Mouse (Mus musculus) embryo, embryonic 10 days (tissue): ENCODE measurements around the gene Itpkb.

ENCODE experiments used
- DNase-seq: peaks from one replicate; pipeline ENCODE4 v3.0.0-alpha.2; 2015; ENCODE audit warnings: low spot score

Itpkb gene

DNA sequence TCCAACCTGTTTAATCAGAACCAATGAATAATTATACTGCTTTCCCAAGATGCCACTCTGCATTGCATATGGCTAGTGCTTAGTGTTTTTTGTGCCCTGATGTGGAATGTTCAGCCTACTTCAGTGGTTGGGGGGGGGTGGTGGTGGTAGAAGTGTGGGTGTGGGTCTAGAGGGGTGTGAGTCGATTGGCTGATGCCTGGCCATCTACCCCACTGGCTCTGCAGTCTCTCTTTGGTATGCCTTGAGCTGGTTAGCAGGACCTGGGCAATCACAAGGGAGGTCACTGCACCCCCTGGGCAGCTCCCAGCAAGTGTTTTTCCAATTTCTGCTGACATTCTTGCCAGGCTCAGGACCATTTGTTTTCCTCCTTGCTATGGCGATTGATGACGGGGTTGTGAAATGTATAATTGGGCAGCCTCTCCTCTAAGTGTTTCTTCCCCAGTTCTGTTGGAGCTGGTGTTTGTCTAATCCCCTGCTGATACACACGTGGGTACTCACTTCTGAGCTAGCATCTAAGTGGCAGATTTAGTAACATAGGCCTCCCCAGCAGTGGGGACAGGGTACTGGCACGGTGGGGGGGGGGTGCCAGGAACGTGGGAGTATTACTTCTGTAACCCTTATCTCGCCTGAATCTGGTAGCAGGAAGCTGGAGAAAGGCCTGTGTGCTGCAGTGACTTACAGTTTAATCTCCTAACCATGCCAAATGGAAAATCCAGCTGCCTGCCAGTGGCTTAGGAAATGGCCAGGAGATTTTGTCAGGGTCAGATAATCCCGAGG is 13.3 kb downstream of the Itpkb start:
- DNase-seq = no peak

DNA sequence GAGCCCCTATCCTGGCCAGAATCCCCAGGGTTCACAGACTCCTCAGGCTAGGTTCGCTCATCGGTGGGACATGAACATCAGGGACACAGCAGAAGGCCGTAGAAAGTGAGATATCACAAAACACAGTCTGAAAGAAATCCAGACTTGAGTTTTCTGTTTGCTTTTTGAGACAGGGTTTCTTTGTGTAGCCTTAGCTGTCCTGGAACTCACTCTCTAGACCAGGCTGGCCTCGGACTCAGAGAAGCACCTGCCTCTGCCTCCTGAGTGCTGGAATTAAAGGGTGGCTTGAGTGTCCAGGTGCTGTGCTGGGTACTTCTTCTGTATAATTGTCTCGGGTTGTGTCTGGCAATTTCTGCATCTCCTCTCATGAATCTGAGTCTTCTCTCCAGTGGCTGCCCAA is 14.8 kb downstream of the Itpkb start:
- no peak for DNase-seq

DNA sequence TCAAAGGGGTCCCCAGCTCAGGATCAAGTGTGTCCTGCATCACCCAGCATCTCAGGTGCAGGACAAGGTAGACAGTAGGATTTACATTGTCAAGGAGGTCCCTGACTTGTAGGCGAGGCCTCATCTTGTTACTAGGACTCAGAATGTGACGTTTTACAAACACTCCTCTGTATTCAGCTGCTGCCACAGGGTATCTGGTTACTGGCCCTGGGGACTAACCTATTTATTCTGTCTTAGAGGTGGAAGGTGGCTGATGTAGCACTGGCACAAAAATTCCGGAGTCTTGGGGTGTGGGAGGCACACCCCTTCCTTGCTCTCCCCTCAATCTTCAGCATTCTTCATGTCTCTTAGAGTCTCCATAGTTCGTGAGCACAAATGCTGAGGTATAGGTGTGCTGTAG is 16.8 kb downstream of the Itpkb start:
- DNase-seq = no peak

DNA sequence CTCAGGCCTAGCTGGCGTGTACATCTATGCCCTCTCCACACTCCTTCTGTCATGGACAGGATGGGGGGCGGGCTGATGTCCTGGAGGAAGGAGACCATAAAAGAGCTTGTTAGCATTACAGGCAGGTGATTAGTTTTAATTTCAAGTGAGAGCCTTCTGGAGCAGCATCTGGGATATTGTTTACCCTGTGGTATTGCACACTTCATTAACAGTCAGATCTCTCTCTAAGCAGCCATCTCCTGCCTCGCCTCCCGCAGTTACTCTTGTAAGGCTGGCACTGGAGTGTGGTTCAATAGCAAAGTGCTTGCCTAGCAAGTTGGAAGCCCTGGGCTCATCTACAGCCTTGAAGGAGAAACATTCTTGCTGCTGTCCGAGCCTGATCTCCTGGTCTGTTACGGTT is 17.6 kb downstream of the Itpkb start:
- no peak for DNase-seq

DNA sequence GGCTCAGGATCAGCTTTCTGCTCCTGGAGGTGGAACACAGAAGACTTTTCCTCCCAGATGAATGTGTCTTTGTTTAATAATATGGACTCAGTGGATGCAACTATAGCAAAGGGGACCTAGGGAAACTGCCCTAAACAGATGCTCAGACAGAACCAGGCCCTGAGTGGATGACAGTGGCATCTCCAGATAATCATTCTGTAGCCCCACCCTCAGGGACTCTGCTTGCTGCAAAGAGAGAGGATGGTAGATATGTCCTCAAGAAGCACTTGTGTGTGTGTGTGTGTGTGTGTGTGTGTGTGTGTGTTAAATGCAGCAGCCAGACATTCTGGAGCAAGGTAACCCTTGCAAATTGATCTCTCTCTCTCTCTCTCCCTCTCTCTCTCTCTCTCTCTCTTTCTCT is 18.8 kb downstream of the Itpkb start:
- DNase-seq = no peak

DNA sequence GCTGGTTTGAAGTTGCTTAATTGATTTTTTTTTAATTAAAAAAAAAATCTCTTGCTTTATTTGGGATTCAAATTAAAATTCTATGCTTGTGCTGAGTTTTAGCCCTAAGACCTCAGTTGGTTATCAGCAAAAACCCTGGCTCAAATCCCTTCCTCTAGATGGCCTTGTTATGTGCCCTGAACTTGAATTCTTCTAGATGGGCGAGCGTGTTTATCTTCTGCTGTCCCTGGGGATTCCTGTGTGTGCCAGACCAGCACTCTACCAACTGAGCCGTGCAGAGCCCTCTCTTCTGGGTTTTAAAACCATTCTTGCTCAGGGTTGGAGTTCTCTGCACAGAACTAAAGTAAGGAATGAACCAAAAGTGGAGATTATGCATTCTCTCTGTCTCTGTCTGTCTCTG is 22.0 kb downstream of the Itpkb start:
- no peak for DNase-seq

DNA sequence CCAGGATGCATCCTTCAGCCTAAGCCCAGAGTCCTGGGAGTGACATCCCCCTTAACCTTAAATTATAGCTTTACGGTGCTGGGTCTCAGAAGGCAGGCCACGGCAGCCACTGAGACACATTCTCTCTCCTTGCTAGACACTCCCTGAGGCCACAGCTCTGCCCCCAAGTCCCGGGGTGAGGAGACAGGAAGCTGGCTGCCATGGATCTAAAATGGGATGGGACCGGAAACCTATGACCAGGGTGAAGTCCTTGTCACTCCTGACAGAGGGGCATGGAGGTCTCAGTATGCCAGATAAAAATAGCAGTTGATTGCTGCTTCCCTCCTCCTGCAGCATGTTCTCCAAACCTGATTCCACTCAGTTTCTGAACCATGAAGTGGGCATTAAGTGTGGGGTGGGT is 23.8 kb downstream of the Itpkb start:
- no peak for DNase-seq

DNA sequence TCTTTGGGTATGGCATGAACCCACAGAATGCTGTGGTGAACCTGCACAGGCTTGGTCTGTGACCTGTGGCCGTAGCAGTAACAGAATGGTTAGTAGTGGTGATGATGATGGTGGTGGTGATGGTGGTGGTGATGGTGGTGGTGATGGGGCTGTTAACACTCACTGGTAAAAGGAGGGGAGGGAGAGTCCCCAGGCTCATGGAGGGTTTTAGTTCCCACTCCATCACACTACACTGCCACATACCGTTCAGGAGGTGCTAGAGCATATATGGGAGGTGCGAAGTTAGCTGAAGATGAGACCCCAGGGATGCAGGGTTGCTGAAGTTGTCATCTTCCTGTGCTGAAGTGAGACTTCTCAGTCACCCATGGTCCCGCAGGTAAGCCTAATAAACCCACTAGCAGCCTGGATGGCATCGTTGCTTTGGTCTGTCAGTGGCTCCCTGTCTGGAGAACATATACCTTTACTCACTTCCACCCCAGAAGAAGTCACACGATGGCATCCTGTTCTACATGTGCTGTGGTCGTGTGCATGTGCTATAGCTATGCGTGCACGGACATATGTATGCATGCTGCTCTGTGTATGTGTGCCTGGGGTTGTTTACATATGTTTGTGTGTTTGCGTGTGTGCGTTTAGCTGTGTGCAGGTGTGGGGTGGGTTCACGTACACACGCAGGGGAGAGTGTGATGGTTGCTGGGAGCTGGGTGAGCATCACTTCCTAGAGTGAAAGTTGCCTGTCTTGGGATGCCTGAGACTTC is 24.9 kb downstream of the Itpkb start:
- DNase-seq = no peak

DNA sequence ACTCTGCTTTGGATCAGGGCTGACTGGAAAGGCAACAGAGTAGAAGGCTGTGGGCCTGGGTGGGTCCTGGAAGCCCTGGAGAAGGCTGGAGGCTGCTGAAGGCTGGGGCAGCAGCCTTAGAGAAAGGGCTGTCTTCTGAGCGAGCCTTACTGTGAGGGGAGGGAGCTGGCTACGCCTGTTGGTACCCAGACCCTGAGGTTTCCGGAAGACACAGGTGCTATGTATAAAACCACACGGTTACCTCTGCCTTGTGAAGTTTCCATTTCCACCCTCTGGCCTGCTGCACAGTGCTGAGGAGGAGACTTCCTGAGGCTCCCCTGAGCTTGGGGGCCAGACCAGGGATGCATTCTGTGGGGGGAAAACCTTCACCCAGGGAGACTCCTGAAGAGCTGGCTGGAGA is 25.9 kb downstream of the Itpkb start:
- DNase-seq = no peak

DNA sequence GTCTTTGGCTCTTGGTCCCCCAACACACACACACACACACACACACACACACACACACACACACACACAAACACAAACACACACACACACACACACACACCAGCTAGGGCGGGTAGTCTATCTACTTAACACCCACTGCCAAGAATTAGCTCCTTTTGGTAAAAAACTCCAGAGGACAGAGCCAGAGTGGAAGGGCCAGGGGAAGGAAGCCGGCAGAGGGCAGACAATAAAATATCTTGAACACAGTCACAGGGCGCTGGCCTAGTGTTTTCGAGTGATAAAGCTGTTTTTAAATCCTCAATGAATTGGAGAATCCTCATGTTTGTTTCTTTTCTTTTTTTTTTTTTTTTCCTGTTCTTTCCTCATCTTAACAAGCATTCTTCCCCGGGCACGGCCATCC is 26.6 kb downstream of the Itpkb start:
- no peak for DNase-seq

DNA sequence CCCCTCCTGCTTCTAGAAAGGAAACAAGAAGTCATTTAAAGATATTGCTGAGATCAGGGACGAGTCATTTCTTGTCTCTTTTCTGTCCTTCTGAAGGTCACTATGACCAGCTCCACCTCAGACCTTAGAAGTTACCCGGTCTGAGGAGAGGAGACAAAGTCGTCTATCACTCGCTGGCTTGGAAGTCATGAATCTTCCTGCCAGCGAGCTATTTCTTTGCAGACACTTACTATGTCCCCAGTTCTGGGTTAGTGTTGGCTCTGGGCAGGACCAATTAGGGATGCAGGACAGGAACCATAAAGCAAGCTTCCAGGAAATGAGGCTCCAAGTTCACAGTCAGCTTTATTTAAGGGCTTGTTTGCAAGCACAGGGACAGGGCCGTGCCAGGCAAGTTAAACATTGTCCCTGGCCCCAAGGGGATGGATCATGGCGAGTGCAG is 27.6 kb downstream of the Itpkb start:
- no peak for DNase-seq

DNA sequence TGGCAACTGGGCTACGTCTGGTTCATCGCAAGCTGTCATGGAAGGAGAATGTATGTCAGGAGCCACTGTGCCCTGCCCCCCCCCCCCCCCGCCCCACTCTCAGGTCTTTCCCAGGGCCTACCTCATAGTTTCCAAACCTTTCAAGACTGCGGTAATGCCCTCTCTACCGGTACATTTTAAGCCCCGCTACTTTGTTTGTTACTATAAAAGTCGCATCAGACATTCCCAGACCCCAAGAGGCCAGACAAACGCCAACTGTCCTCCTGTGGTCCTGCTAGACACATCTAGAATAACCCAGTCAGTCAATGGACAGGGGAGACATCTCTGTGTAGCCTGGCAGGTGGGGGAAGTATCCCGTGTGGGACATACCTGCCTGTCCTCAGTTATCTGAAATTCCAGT is 28.2 kb downstream of the Itpkb start:
- DNase-seq = no peak

DNA sequence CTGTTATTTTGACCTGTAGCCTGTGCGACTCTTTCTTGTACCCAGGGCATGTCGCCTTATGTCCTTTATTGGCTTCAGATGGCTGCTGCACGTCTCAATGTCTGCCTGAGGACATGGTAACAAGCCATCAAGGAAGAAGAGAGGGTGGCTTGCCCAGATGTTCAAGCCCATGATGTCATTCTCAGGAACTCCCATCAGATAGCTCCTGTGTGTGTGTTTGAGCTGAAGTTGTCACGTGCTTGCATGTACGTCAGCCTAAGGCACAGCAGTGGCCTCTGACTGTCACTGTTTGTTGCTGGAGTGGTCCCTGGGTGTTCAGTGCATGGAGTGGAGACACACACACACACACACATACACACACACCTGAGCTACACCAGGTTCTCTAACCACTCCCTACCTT is 29.0 kb downstream of the Itpkb start:
- DNase-seq = no peak

DNA sequence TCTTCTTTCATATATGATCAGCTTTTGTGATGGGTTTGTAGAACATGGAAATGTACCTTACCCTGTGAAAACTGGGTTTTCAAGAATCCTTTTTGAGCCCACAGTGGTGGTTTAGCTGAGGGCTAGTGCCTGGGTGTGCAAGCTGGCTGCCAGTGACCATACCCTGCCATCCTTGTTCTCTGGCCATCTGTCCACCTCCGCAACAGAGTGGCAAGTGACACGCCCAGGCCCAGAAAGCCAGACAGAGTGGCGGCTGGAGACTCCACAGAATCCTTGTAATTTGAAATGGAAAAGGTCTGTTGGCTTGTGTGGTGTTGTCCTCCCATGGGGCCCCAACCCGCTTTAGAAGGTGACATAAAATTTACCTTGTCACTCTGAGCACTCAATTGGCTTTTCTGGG is 31.9 kb downstream of the Itpkb start:
- no peak for DNase-seq

DNA sequence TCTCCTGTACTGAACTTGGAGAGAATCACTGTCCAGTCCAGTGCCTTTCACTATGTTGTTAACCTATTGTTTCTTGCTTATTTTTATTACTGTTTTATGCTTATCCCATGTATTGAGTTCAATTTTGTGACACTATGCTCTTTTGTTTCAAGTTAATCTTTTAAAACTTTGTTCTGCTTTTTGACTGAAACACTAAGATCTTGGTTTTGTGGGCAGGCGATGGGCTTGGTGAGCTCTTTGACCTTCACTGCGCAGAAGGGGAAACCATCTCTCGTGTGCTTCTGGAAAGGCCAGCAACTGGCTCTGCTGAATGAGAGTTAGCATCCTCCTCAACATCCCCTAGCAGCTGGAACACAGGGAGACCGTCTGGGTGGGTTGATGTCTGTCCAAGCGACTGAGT is 32.6 kb downstream of the Itpkb start:
- DNase-seq = no peak

DNA sequence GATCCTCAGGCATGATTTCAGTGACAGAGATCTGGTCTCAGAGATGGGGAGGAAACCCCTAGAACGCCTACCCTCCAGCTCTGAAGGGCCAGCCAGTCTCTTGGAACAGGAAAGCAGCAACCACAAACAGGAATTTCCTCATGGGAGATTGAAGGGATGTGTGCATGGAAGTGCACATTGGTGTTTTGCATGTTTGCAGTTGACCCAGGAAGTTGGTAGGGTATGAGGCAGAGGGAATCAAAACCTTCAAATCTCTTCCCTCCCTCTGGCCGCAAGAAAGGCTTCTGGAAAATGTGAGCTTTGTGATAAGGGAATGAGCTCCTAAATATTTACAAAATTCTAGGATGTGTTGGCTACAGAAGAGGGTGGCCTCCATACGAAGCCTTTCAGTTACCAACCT is 33.0 kb downstream of the Itpkb start:
- DNase-seq = no peak

DNA sequence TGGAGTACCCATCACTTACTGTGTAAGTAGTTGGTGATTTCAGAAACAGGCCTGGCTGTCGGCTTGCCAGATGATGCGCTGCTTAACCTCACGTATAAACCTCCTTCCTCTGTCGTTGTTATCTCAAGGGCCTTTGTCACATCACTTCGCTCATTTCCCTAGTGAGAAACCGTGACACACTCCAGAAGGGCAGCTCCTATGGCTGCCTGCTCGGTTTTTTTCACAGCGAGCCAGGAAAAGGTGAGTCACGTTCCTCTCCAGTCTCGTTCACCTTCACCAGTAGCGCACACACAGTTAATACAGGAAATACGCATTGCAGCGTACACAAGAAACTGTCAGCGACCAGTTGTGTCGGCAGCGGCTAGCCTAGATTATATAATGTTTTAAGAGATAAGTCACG is 33.7 kb downstream of the Itpkb start:
- no peak for DNase-seq

DNA sequence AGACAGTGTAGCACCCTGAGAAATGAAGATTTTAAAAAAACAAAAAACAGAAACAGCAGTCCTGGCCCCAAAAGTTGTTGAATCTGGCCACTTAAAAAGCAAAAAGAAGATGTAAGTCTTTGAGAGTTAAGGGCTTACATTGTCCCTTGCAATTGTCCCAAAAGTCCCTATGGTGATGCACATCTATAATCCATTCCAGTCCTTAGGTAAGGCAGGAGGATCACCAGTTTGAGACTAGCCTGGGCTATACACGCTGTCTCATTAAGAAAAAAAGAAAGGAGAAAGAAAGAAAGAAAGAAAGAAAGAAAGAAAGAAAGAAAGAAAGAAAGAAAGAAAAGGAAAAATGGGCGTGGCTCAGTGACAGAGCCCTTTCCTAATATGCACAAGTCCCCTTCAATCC is 34.4 kb downstream of the Itpkb start:
- no peak for DNase-seq

DNA sequence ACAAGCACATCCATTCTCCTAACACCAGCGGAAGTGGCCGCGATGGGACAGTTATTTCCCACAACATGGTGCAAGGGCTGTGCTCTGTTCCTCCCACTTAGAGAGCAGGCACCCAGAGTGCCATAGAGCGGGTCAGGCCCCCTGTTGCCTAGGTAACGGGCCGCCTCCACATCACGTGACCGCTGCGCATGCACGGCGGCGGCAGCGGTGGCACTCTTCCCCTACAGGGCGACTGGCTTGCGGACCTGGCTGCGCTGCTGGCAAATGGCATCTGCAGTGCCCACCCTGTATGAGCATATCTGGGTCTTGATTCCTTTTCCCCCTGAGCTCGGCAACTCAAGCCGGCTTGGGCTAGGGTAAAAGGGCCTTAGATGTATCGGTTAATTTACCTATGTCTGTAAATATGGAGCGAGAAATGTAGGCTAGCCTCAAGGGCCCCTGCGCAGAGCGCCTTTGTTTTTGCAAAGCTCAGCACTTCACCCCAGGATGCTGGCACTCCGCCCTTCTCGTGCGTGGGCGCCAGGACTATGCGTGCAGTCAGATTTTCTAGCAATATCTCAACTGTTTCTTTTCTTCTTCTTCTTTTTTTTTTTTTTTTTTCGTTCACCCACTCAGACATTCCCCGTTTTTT is 35.0 kb downstream of the Itpkb start:
- DNase-seq = peak; percentile 99

DNA sequence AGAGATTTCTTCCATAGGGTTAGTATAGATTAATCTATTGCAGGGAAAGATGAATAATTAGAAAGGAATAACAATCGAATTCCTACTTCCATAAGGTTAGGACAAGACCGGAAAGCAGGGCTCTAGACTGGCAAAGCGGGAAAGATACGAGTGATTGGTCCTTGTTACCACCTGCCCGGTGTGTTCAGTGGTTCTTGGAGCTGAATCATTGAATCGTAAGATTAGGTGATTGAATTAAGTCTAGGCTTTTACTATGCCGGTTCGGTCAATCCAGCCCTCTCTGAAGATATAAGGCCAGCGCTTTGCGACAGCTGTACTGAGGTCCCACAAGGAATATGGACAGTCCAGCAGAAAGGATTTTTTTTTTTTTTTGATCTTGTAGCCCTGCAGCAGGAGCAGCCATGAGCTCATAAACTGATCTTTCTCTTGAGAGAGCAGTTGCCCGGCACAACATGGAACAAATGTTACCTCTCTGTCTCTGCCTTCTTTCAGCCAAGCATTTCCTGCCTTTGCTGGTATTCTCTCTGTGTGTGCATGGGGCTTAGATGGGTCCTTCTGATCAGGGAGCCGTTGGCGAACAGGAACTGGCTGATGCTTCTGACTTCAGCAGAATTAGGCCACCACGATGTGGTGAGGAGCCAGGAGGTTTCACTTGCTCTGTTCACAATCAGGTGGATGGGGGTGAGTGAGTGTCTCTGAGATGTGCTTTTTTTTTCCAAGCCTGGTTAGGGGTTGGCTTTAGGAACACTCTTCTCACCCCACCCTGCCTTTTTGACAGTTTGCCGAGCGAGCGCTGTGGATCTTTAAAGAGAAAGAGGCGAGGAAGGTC is 35.9 kb downstream of the Itpkb start:
- DNase-seq = no peak

DNA sequence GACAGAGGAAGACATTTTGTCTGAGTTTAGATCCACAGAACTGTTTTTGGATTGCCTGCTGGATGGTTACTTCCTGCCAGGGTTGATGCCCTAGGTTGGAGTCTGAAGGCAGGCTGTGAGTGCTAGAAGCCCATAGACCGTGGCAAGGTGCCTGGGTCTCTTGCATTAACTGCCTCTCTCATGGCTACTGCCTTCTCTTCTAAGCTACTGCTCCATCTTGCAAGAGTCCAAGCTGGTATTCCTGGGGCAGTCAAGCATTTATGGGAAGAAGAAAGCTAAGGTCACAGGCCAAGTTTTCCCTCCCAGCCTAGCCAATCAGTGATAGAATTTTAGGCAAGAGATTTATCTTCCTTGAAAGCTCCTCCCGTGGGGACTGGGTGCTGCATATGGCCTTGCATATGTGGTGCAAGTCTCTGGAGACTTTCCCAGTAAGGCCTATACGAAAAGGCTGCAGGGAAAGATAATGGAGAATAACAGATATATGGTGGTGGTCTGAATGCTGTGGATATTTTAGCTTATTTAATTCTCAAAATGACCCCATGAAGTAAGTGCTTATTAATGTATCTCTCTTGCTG is 36.8 kb downstream of the Itpkb start:
- no peak for DNase-seq

DNA sequence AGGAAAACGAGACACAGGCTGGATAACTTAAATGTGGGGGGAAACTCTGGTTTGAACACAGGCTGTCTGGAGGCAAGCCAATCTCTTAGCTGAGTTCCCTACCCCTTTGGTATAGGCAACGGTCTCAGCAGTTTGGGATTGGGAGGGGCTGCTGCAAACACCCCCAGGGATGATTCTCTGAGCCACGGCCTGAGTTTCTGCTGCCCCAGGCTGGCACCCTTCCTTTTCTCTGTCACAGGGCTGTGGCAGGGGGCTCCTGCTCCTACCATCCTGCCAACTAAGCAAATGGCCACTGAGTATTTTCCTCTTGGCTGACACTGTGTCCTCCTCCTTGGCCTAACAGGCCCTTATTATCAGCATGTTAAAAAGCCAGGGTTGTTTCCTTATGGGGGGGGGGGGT is 37.3 kb downstream of the Itpkb start:
- DNase-seq = no peak
